Mouse (Mus musculus) forebrain, postnatal 0 days (tissue): ENCODE data around the gene Otulin. TPM values are rescaled to one million over a fixed set of nuclear protein-coding genes. Genes with fewer than 3 reads are reported as not detected.
A peak's percentile ranks its signal among the peaks of the same experiment; 100 is the strongest.

ENCODE experiments used
- ATAC-seq: fragments of 200-750 bp; cut with Nextera tagmentation; 2 replicates; pipeline ENCODE4 v1.8.0; 2017; ENCODE audit warnings: mild to moderate bottlenecking, moderate library complexity
- DNase-seq: peaks from one replicate; pipeline ENCODE4 v3.0.0-alpha.2; 2015
- H3K27ac ChIP-seq: fragments of 300-500 bp; sonication (generic); 2 replicates; pipeline ENCODE4 v1.5.1; 2014; ENCODE audit warnings: low read depth, mild to moderate bottlenecking, antibody characterized with exemption, low read length, moderate library complexity, mixed read lengths
- H3K27me3 ChIP-seq: fragments of 300-500 bp; sonication (generic); 2 replicates; pipeline ENCODE4 v1.6.1; 2014; ENCODE audit warnings: mild to moderate bottlenecking, low read length, mixed read lengths; ENCODE audit not compliant: insufficient read depth
- H3K36me3 ChIP-seq: fragments of 300-500 bp; sonication (generic); 2 replicates; pipeline ENCODE4 v1.6.1; 2014; ENCODE audit warnings: mild to moderate bottlenecking, moderate library complexity; ENCODE audit not compliant: insufficient read depth
- H3K4me1 ChIP-seq: fragments of 300-500 bp; sonication (generic); 2 replicates; pipeline ENCODE4 v1.6.1; 2014; ENCODE audit warnings: antibody characterized with exemption; ENCODE audit not compliant: insufficient read depth
- H3K4me2 ChIP-seq: fragments of 300-500 bp; sonication (generic); 2 replicates; pipeline ENCODE4 v1.6.1; 2014; ENCODE audit warnings: low read depth, mild to moderate bottlenecking, moderate library complexity
- H3K4me3 ChIP-seq: fragments of 300-500 bp; sonication (generic); 2 replicates; pipeline ENCODE4 v1.5.1; 2014; ENCODE audit warnings: low read depth, low read length, mixed read lengths
- H3K9ac ChIP-seq: fragments of 300-500 bp; sonication (generic); 2 replicates; pipeline ENCODE4 v1.6.1; 2014; ENCODE audit warnings: mild to moderate bottlenecking
- H3K9me3 ChIP-seq: fragments of 300-500 bp; sonication (generic); 2 replicates; pipeline ENCODE4 v1.6.1; 2016; ENCODE audit warnings: low read length
- CTCF ChIP-seq: sonication (generic); IDR thresholded peaks from 2 replicates; pipeline ENCODE4 v1.5.1; 2016; ENCODE audit warnings: antibody characterized with exemption, control low read depth, low read depth
- WGBS: fragments of 180-500 bp; shearing (Covaris S2); extraction: QIAGEN DNeasy Blood & Tissue Kit; methylation state at CpG from one replicate; pipeline ENCODE4 v1.1.7; 2014; 5-methylcytosine and 5-hydroxymethylcytosine counted together
- polyA plus RNA-seq: library from polyadenylated mRNA; unstranded; fragments of >200 nt; fragmentation: Nextera tagmentation; extraction: Ambion mirVana; gene quantifications from 2 replicates; pipeline ENCODE4 v1.2.1, GENCODE M21; 2015
- total RNA-seq: library from RNA; depleted of rRNA; stranded (reverse); fragments of >200 nt; gene quantifications from 2 replicates; pipeline ENCODE4 v1.2.3, GENCODE M21; 2014

The Otulin gene
- total and polyA plus RNA-seq, 2 experiments from 2014 or later, result 25.1 to 27.4 TPM

DNA sequence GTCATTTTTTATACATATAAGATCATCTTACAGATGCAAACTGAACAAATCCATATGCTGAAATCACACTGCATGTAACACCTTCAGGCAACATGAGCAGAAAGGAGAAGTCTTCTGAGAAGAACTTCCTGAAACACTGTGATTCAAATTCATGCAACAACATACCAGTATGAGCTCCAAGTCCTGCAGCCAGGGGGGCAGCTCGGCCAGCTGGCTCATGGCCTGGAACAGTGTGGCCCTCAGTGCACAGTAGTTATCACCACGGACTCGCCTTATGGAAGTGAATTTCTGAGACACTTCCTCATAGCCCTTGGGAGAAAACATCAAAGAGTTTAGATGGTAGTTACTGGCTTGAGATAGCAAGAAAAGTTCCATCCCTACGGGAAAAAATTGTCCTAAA is 14.3 kb downstream of the Otulin start:
- no peaks in the 10 kb centered on the region for H3K27me3 ChIP-seq
- H3K4me3 ChIP-seq, result no peak overlapping the region
- no peak overlapping the region for H3K27ac ChIP-seq
- no peak for ATAC-seq
- H3K9me3 ChIP-seq, result no peaks in the 10 kb centered on the region
- no peak overlapping the region for H3K4me2 ChIP-seq
- WGBS, result 68% methylated on average over 4 of the region's 4 CpGs
- no peak for TF ChIP-seq CTCF
- no peaks in the 10 kb centered on the region for H3K4me1 ChIP-seq
- DNase-seq, result no peak
- H3K9ac ChIP-seq, result no peak overlapping the region
- peaks cover 21% of the 10 kb centered on the region for H3K36me3 ChIP-seq

DNA sequence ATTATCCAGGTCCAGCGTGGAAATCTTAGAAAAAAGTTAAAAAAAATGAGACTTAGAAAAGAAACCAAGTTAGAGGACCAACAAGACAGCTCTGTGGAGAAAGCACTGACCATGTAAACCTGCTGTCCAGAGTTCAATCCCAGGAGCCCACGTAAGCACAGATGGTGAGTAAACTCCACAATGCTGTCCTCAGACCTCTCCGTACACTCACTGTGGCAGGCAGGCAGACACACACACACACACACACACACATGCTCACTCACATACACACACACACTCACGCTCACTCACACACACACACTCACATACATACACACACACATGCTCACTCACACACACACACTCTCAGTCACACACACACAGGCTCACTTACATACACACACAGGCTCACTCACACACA is 17.2 kb downstream of the Otulin start:
- no peak overlapping the region for H3K4me2 ChIP-seq
- ATAC-seq (no peak), DNase-seq (no peak)
- no peak overlapping the region for H3K27ac ChIP-seq
- no peaks in the 10 kb centered on the region for H3K27me3 ChIP-seq
- H3K4me1 ChIP-seq, result no peaks in the 10 kb centered on the region
- H3K9ac ChIP-seq, result no peak overlapping the region
- H3K4me3 ChIP-seq, result no peak overlapping the region
- no peak for TF ChIP-seq CTCF
- 93% methylated on average over 4 of the region's 4 CpGs for WGBS
- H3K9me3 ChIP-seq, result no peaks in the 10 kb centered on the region
- H3K36me3 ChIP-seq, result peaks cover 23% of the 10 kb centered on the region

DNA sequence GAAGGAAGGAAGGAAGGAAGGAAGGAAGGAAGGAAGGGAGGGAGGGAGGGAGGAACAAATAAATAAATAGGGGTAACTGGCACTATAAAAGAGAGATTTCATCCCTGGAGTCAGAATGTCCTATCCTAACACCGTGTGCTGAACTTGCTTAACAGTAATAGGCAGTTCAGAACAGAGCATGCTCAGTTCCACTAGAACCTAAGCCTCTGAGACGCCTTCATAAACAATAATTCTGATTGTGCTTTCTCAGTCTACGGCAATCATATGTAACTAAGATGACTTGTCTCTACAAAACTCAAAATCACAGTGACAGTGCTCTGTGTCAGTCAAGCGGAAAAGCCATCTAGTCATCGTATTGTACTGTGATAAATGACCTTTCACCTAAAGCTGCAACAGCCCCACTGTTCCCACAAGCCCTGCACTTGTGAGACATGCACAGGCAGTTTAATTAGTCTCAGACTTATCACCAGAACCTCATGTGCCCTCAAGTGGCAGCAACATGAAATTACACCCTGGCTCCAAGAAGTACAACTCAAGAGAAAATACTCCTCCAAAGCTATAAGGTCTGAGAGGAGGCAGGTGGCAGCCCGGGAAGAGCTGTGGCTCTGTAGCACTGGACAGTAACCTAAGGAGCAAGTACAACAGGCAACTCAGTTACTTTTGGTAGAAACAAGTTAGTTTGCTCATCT is 17.8 kb downstream of the Otulin start:
- TF ChIP-seq CTCF, result peak; percentile 96
- H3K4me2 ChIP-seq, result no peak overlapping the region
- WGBS, result 37% methylated on average over 6 of the region's 6 CpGs
- no peaks in the 10 kb centered on the region for H3K9me3 ChIP-seq
- H3K27ac ChIP-seq, result no peak overlapping the region
- ATAC-seq (peak; percentile 89), DNase-seq (peak; percentile 87)
- H3K9ac ChIP-seq, result no peak overlapping the region
- no peak overlapping the region for H3K4me3 ChIP-seq
- no peaks in the 10 kb centered on the region for H3K4me1 ChIP-seq
- no peaks in the 10 kb centered on the region for H3K27me3 ChIP-seq
- H3K36me3 ChIP-seq, result peaks cover 25% of the 10 kb centered on the region

DNA sequence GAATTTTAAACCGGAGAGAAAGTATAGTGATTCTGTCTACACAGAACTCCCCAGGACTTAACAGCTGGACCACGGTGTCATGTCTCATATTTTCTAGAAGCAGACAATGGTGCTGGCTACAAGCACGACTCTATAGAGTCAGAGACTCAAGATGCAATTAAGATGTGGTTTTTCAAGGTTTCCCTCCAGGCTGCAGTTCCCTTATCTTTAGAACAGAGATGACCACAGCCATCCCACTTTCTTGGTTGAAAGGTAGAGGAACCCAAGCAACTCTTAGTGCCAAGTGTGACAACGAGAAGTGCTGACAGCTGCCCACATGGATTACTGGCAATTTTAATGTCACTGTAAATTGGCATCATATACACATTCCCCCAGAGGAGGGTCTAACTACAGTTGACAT is 20.9 kb downstream of the Otulin start:
- no peak for ATAC-seq
- no peak overlapping the region for H3K4me3 ChIP-seq
- H3K4me1 ChIP-seq, result no peaks in the 10 kb centered on the region
- no peak for TF ChIP-seq CTCF
- H3K9ac ChIP-seq, result no peak overlapping the region
- H3K4me2 ChIP-seq, result no peak overlapping the region
- no peak for DNase-seq
- H3K36me3 ChIP-seq, result peaks cover 38% of the 10 kb centered on the region
- H3K27me3 ChIP-seq, result no peaks in the 10 kb centered on the region
- H3K9me3 ChIP-seq, result no peaks in the 10 kb centered on the region
- WGBS, result 70% methylated on average over 4 of the region's 4 CpGs
- no peak overlapping the region for H3K27ac ChIP-seq

DNA sequence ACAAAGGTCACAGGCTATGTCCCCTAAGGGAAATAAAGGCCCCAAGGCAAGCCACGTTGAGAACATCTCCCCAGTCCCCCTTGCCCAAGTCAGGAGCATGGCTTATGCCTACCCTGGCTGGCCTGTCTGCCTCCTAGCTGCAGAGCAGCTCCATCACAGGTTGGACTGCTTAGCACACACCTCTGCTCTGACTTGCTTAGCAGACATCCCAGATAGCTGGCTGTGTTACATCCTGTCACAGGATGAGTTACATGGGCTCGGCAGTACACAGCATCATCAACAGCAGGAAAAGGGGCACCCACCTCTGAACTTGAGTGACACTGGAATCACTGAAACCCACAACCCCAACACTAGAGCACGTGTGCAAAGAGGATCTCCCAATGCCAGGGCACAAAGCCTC is 25.2 kb downstream of the Otulin start:
- H3K9me3 ChIP-seq, result no peaks in the 10 kb centered on the region
- no peaks in the 10 kb centered on the region for H3K27me3 ChIP-seq
- 85% methylated on average over 3 of the region's 3 CpGs for WGBS
- DNase-seq (no peak), ATAC-seq (no peak)
- no peak overlapping the region for H3K9ac ChIP-seq
- H3K4me3 ChIP-seq, result no peak overlapping the region
- H3K27ac ChIP-seq, result no peak overlapping the region
- H3K36me3 ChIP-seq, result peaks cover 36% of the 10 kb centered on the region
- H3K4me2 ChIP-seq, result no peak overlapping the region
- TF ChIP-seq CTCF, result no peak
- H3K4me1 ChIP-seq, result no peaks in the 10 kb centered on the region

DNA sequence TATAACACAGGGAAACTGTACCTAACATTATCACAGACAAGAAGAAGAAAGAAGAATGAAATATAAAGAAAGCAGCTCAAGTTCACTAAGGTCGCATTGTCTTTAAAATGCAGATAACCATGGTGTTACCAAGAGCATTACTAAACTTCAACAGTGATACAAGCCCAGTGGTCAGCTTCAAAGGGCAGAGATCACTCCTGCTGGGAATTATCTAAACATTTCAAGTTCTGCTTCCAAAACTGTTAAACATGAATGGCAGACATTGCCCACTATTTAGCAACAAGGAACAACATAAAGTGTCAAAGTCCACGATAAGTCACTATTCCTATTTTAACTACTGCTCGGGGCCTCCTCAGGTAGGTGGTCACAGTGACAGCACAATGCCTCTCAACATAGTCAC is 25.9 kb downstream of the Otulin start:
- Histone ChIP-seq H3K4me3 (no peak overlapping the region), H3K4me1 (no peaks in the 10 kb centered on the region), H3K9me3 (no peaks in the 10 kb centered on the region), H3K9ac (no peak overlapping the region), H3K36me3 (peaks cover 36% of the 10 kb centered on the region), H3K27ac (no peak overlapping the region), H3K4me2 (no peak overlapping the region), H3K27me3 (no peaks in the 10 kb centered on the region)
- ATAC-seq (no peak), DNase-seq (no peak)
- TF ChIP-seq CTCF, result no peak
- WGBS, result 93% methylated on average over 3 of the region's 3 CpGs

DNA sequence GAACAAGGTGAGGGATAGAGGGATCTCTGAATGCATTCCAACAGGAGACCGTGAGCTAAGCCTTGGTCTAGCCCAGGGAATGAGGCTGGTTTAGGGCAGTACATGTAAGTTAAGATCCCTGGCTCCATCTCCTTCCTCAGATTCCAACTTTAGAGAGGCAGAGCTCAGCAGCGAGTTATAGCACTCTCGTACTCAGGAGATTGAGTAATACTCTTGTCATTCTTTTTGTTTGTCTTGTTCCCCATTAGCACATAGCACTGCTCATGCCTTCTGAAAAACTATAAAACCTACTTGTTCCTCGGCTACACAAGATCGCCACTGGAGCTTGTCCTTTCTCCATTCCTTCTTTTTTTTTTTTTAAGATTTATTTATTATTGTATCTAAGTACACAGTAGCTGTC is 30.0 kb downstream of the Otulin start:
- Histone ChIP-seq H3K27ac (no peak overlapping the region), H3K4me1 (no peaks in the 10 kb centered on the region), H3K27me3 (no peaks in the 10 kb centered on the region), H3K9ac (no peak overlapping the region), H3K9me3 (no peaks in the 10 kb centered on the region), H3K4me2 (no peak overlapping the region), H3K36me3 (peaks cover 18% of the 10 kb centered on the region; the same call in 1 of the 2 replicates), H3K4me3 (no peak overlapping the region)
- WGBS, result 92% methylated on average over 5 of the region's 5 CpGs
- no peak for DNase-seq
- no peak for TF ChIP-seq CTCF
- ATAC-seq, result no peak
